Mouse (Mus musculus): ENCODE measurements around the gene Cd200. TPM values are rescaled to one million over a fixed set of nuclear protein-coding genes. Genes with fewer than 3 reads are reported as not detected.
"Not testable (repeated sequence)": the region's sequence is repeated elsewhere in the genome, so short reads cannot be mapped to it uniquely, and the experiment has no call there.

Cd200 gene
- polyA plus RNA-seq, 1 experiment from 2014 or later: 2.5 TPM

GRCm38 (mm10) chr16:45352875-45353274 is 56.0 kb downstream of the Cd200 start:
- Histone ChIP-seq H3K9me3 (ENCODE audit: control insufficient read depth, low read length) (no peaks in the 10 kb centered on the region), H3K36me3 (ENCODE audit: control insufficient read depth, insufficient read depth, low read length) (no peaks in the 10 kb centered on the region), H3K9ac (ENCODE audit: low read depth, low read length) (no peak overlapping the region), H3K27me3 (replicated peaks; ENCODE audit: control insufficient read depth, insufficient read depth, low read length) (no peaks in the 10 kb centered on the region), H3K4me3 (ENCODE audit: low read depth, low read length) (no peak overlapping the region), H3K4me2 (no peak overlapping the region), H3K4me1 (replicated peaks; ENCODE audit: control insufficient read depth, insufficient read depth, low read length) (no peaks in the 10 kb centered on the region), H3K27ac (ENCODE audit: low read depth, low read length) (no peak overlapping the region)
- peak; percentile 40 for DNase-seq (ENCODE audit: low spot score)
- peak; percentile 68; the same call in 1 of the 2 replicates for ATAC-seq (replicated peaks; ENCODE audit: low FRiP score)

DNA sequence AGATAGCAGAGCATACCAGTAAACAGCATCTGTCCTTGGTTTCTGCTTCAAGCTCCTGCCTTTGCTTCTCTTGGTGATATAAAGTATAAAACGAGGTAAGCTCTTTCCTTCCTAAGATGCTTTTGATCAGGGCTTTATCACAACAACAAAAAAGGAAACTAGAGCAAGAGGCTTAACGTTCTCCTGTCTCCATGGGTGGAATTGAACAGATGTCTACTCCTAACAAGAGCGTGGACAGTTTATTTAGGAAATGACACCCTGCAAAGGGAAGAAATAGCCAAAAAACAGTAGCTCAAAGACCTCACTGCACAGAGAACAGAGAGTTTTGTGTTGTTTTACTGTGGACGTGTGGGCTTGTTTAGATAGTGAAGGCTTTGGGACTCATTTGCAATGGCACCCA is 58.1 kb downstream of the Cd200 start:
- no peak overlapping the region for H3K9ac ChIP-seq (ENCODE audit: low read depth, low read length)
- ATAC-seq (replicated peaks; ENCODE audit: low FRiP score) (no peak), DNase-seq (ENCODE audit: low spot score) (no peak)
- no peak overlapping the region for H3K4me3 ChIP-seq (ENCODE audit: low read depth, low read length)
- no peaks in the 10 kb centered on the region for H3K36me3 ChIP-seq (ENCODE audit: control insufficient read depth, insufficient read depth, low read length)
- no peak overlapping the region for H3K27ac ChIP-seq (ENCODE audit: low read depth, low read length)
- no peaks in the 10 kb centered on the region for H3K4me1 ChIP-seq (replicated peaks; ENCODE audit: control insufficient read depth, insufficient read depth, low read length)
- H3K9me3 ChIP-seq (ENCODE audit: control insufficient read depth, low read length): no peaks in the 10 kb centered on the region
- 72% methylated on average over 4 of the region's 4 CpGs for WGBS
- H3K27me3 ChIP-seq (replicated peaks; ENCODE audit: control insufficient read depth, insufficient read depth, low read length): no peaks in the 10 kb centered on the region
- no peak overlapping the region for H3K4me2 ChIP-seq

GRCm38 (mm10) chr16:45349523-45350298 is 59.1 kb downstream of the Cd200 start:
- Histone ChIP-seq H3K4me3 (ENCODE audit: low read depth, low read length) (no peak overlapping the region), H3K36me3 (ENCODE audit: control insufficient read depth, insufficient read depth, low read length) (no peaks in the 10 kb centered on the region), H3K27ac (ENCODE audit: low read depth, low read length) (no peak overlapping the region), H3K4me1 (replicated peaks; ENCODE audit: control insufficient read depth, insufficient read depth, low read length) (no peaks in the 10 kb centered on the region), H3K4me2 (no peak overlapping the region), H3K27me3 (replicated peaks; ENCODE audit: control insufficient read depth, insufficient read depth, low read length) (no peaks in the 10 kb centered on the region), H3K9ac (ENCODE audit: low read depth, low read length) (no peak overlapping the region), H3K9me3 (ENCODE audit: control insufficient read depth, low read length) (no peaks in the 10 kb centered on the region)
- ATAC-seq (replicated peaks; ENCODE audit: low FRiP score) (no peak), DNase-seq (ENCODE audit: low spot score) (no peak)
- 65% methylated on average over 3 of the region's 3 CpGs for WGBS

- ATAC-seq (replicated peaks; ENCODE audit: low FRiP score); H3K36me3 ChIP-seq (ENCODE audit: control insufficient read depth, insufficient read depth, low read length); H3K9ac ChIP-seq (ENCODE audit: low read depth, low read length); H3K27ac ChIP-seq (ENCODE audit: low read depth, low read length); H3K4me1 ChIP-seq (replicated peaks; ENCODE audit: control insufficient read depth, insufficient read depth, low read length); H3K27me3 ChIP-seq (replicated peaks; ENCODE audit: control insufficient read depth, insufficient read depth, low read length); H3K9me3 ChIP-seq (ENCODE audit: control insufficient read depth, low read length); DNase-seq (ENCODE audit: low spot score); H3K4me3 ChIP-seq (ENCODE audit: low read depth, low read length); H3K4me2 ChIP-seq: not testable (repeated sequence)
- 90% methylated on average over 5 of the region's 9 CpGs for WGBS
These were observed 60.6 kb downstream of the Cd200 start for GRCm38 (mm10) chr16:45348238-45348637.

GRCm38 (mm10) chr16:45346930-45347387 is 61.9 kb downstream of the Cd200 start:
- Histone ChIP-seq H3K9me3 (ENCODE audit: control insufficient read depth, low read length) (no peaks in the 10 kb centered on the region), H3K27ac (ENCODE audit: low read depth, low read length) (no peak overlapping the region), H3K9ac (ENCODE audit: low read depth, low read length) (no peak overlapping the region), H3K4me1 (replicated peaks; ENCODE audit: control insufficient read depth, insufficient read depth, low read length) (no peaks in the 10 kb centered on the region), H3K4me2 (no peak overlapping the region), H3K36me3 (ENCODE audit: control insufficient read depth, insufficient read depth, low read length) (no peaks in the 10 kb centered on the region), H3K4me3 (ENCODE audit: low read depth, low read length) (no peak overlapping the region), H3K27me3 (replicated peaks; ENCODE audit: control insufficient read depth, insufficient read depth, low read length) (no peaks in the 10 kb centered on the region)
- WGBS: 91% methylated on average over 5 of the region's 5 CpGs
- no peak for ATAC-seq (replicated peaks; ENCODE audit: low FRiP score)
- no peak for DNase-seq (ENCODE audit: low spot score)

GRCm38 (mm10) chr16:45346367-45346766 is 62.5 kb downstream of the Cd200 start:
- ATAC-seq (replicated peaks; ENCODE audit: low FRiP score) (no peak), DNase-seq (ENCODE audit: low spot score) (no peak)
- no peak overlapping the region for H3K4me2 ChIP-seq
- no peak overlapping the region for H3K4me3 ChIP-seq (ENCODE audit: low read depth, low read length)
- no peak overlapping the region for H3K27ac ChIP-seq (ENCODE audit: low read depth, low read length)
- no peaks in the 10 kb centered on the region for H3K4me1 ChIP-seq (replicated peaks; ENCODE audit: control insufficient read depth, insufficient read depth, low read length)
- H3K9me3 ChIP-seq (ENCODE audit: control insufficient read depth, low read length): no peaks in the 10 kb centered on the region
- H3K9ac ChIP-seq (ENCODE audit: low read depth, low read length): no peak overlapping the region
- 94% methylated on average over 2 of the region's 2 CpGs for WGBS
- H3K27me3 ChIP-seq (replicated peaks; ENCODE audit: control insufficient read depth, insufficient read depth, low read length): no peaks in the 10 kb centered on the region
- H3K36me3 ChIP-seq (ENCODE audit: control insufficient read depth, insufficient read depth, low read length): no peaks in the 10 kb centered on the region

DNA sequence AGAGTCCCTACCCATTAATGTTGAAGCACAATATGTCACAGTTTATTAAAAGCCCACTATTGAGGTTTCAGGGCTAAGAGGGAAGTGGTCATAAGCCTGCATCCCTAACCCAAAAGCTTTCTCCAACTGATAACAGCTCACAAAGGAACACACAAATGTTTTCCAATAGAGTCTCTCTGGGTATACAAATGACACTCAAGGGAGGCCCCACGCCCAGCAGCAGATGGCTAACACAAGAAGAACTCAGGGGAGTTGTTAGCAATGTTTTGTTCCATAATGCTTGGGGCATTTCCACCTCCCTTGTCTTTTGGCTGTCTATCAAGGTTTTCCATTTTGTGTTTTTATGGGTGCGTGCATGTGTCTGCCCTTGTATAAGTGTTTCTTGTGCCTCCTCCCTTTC is 64.0 kb downstream of the Cd200 start:
- 60% methylated on average over 2 of the region's 2 CpGs for WGBS
- H3K9ac ChIP-seq (ENCODE audit: low read depth, low read length): no peak overlapping the region

DNA sequence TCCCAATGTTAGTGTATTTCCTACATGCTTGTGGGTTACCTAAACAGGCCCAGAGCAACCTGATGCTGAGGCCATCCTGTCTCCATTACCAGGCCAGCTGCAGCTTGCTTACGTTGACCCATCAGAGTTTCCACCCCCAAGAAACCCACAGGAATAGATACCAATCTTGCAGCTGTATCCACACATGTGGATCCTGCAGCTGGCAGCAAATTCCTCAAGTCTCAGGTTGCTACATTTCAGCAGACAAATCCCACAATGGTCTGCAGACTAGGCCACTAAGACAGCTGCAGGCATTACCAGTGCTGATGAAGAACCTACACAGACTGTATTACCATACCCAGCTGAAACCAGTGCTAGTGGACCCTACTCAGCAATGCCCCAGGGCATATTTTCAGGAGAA is 72.4 kb downstream of the Cd200 start:
- ATAC-seq (replicated peaks; ENCODE audit: low FRiP score) (no peak), DNase-seq (ENCODE audit: low spot score) (no peak)
- 66% methylated on average over 1 of the region's 1 CpGs for WGBS
- Histone ChIP-seq H3K27me3 (replicated peaks; ENCODE audit: control insufficient read depth, insufficient read depth, low read length) (no peaks in the 10 kb centered on the region), H3K27ac (ENCODE audit: low read depth, low read length) (no peak overlapping the region), H3K36me3 (ENCODE audit: control insufficient read depth, insufficient read depth, low read length) (no peaks in the 10 kb centered on the region), H3K4me3 (ENCODE audit: low read depth, low read length) (no peak overlapping the region), H3K4me2 (no peak overlapping the region), H3K4me1 (replicated peaks; ENCODE audit: control insufficient read depth, insufficient read depth, low read length) (no peaks in the 10 kb centered on the region), H3K9me3 (ENCODE audit: control insufficient read depth, low read length) (no peaks in the 10 kb centered on the region), H3K9ac (ENCODE audit: low read depth, low read length) (no peak overlapping the region)

More for the DNA sequence above, 64.0 kb downstream of the Cd200 start:
- H3K36me3 ChIP-seq (ENCODE audit: control insufficient read depth, insufficient read depth, low read length): no peaks in the 10 kb centered on the region
- no peak overlapping the region for H3K4me2 ChIP-seq
- H3K9me3 ChIP-seq (ENCODE audit: control insufficient read depth, low read length): no peaks in the 10 kb centered on the region
- DNase-seq (ENCODE audit: low spot score) (no peak), ATAC-seq (replicated peaks; ENCODE audit: low FRiP score) (no peak)
- H3K27me3 ChIP-seq (replicated peaks; ENCODE audit: control insufficient read depth, insufficient read depth, low read length): no peaks in the 10 kb centered on the region
- no peaks in the 10 kb centered on the region for H3K4me1 ChIP-seq (replicated peaks; ENCODE audit: control insufficient read depth, insufficient read depth, low read length)
- no peak overlapping the region for H3K27ac ChIP-seq (ENCODE audit: low read depth, low read length)
- no peak overlapping the region for H3K4me3 ChIP-seq (ENCODE audit: low read depth, low read length)

DNA sequence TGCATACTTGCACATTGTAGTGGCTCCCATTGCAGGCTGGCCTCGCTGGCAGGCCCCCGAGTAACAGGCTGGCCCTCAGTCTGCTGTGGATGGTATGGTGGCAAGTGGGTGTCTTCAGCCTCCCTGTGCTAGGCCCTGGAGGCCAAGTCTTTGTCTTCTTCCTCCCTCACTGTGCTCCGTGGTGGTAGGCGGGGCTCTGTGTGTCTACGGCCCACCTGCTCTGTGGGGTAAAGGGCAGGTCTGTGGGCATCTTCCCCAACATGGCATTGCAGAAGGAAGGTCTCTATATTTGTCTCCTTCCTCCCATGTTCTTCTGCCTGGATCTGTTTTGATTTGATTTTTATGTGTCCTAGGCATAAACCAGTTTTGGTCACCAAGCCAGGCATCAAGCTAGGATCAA is 74.0 kb downstream of the Cd200 start:
- DNase-seq (ENCODE audit: low spot score) (no peak), ATAC-seq (replicated peaks; ENCODE audit: low FRiP score) (no peak)
- WGBS: 80% methylated on average over 5 of the region's 5 CpGs
- Histone ChIP-seq H3K27ac (ENCODE audit: low read depth, low read length) (no peak overlapping the region), H3K27me3 (replicated peaks; ENCODE audit: control insufficient read depth, insufficient read depth, low read length) (no peaks in the 10 kb centered on the region), H3K4me3 (ENCODE audit: low read depth, low read length) (no peak overlapping the region), H3K4me2 (no peak overlapping the region), H3K9me3 (ENCODE audit: control insufficient read depth, low read length) (no peaks in the 10 kb centered on the region), H3K4me1 (replicated peaks; ENCODE audit: control insufficient read depth, insufficient read depth, low read length) (no peaks in the 10 kb centered on the region), H3K36me3 (ENCODE audit: control insufficient read depth, insufficient read depth, low read length) (no peaks in the 10 kb centered on the region), H3K9ac (ENCODE audit: low read depth, low read length) (no peak overlapping the region)

Data from liver, embryonic 11.5 days (tissue).